Mouse (Mus musculus) adrenal gland, postnatal 36 days (tissue): ENCODE measurements around the gene Slfn4. TPM values are rescaled to one million over a fixed set of nuclear protein-coding genes. Genes with fewer than 3 reads are reported as not detected.

Experiments
- total RNA-seq, 2 experiments: library from RNA; stranded (reverse); gene quantifications; 2 replicates each; pipeline ENCODE4 v1.2.3; 2021

Gene Slfn4
- total RNA-seq, 2 experiments from 2014 or later = 0.13 to 0.26 TPM

Other genes starting within 250 kb of the Slfn4 start
- gene Slfn5, start 223.8 kb upstream of the Slfn4 start, total RNA-seq = 10 to 100 TPM; 30.9 to 39.7 TPM
- gene Slfn9, start 183.4 kb upstream of the Slfn4 start, total RNA-seq = 10 to 100 TPM in 1 of 2 experiments, 1 to 10 TPM in 1; 8.1 to 11.2 TPM
- gene Slfn8, start 154.4 kb upstream of the Slfn4 start, total RNA-seq = 1 to 10 TPM; 1.5 to 2.5 TPM
- gene Slfn2, start 110.1 kb upstream of the Slfn4 start, total RNA-seq = 1 to 10 TPM; 4.8 to 6.3 TPM
- gene Slfn1, start 58.3 kb upstream of the Slfn4 start, total RNA-seq = under 1 TPM; 0.20 to 0.43 TPM
- 1 to 10 TPM; 1.8 to 2.9 TPM for gene Slfn3, start 16.1 kb downstream of the Slfn4 start, total RNA-seq
- gene Slfn14, start 111.5 kb downstream of the Slfn4 start, total RNA-seq = not detected
- gene Ap2b1, start 123.8 kb downstream of the Slfn4 start, total RNA-seq = 100 to 1,000 TPM; 109 to 114 TPM
- 10 to 100 TPM; 14.8 to 18.3 TPM for gene Pex12, start 127.4 kb downstream of the Slfn4 start, total RNA-seq
- 10 to 100 TPM; 12.0 to 13.6 TPM for gene Rasl10b, start 234.0 kb downstream of the Slfn4 start, total RNA-seq